Mouse (Mus musculus) megakaryocyte-erythroid progenitor cell, adult 5-6 weeks (primary cell): Measurements from ENCODE around the gene Cflar. TPM values are rescaled to one million over a fixed set of nuclear protein-coding genes. Genes with fewer than 3 reads are reported as not detected.

Source experiments
- ATAC-seq: replicated peaks from 2 replicates; pipeline ENCODE4 v1.8.0; 2016; ENCODE audit warnings: mild to moderate bottlenecking, inconsistent platforms; ENCODE audit not compliant: severe bottlenecking, poor library complexity, low FRiP score, low TSS enrichment
- total RNA-seq, 2 experiments: library from RNA; stranded (forward) in 1 of 2; stranded (reverse) in 1 of 2; fragments of 200-1000, 215-1000 nt in 1 of 2; fragments of >200 nt in 1 of 2; fragmentation: Nextera tagmentation in 1 of 2; gene quantifications; 2 replicates each; pipeline ENCODE4 v1.2.3; 2014 to 2017

The Cflar gene
- total RNA-seq, 2 experiments from 2014 or later = 26.9 to 65.3 TPM

GRCm38 (mm10) chr1:58710711-58711364, 470 bp upstream of the Cflar start:
- peak; percentile 51; the same call in 1 of the 2 replicates for ATAC-seq

- ATAC-seq = peak; percentile 89
Measured at GRCm38 (mm10) chr1:58712076-58713061, 1.1 kb downstream of the Cflar start.

GRCm38 (mm10) chr1:58713081-58713892, 2.0 kb downstream of the Cflar start:
- ATAC-seq = 0 out of 2 replicates have a peak, but pooled peaks have one; percentile 9

GRCm38 (mm10) chr1:58713893-58714231, 2.6 kb downstream of the Cflar start:
- ATAC-seq = no peak

- ATAC-seq = no peak
Measured at GRCm38 (mm10) chr1:58714361-58714760, 3.1 kb downstream of the Cflar start.

GRCm38 (mm10) chr1:58715536-58715935, 4.2 kb downstream of the Cflar start:
- no peak for ATAC-seq

GRCm38 (mm10) chr1:58716162-58716882, 5.0 kb downstream of the Cflar start:
- no peak for ATAC-seq

GRCm38 (mm10) chr1:58716883-58717220, 5.5 kb downstream of the Cflar start:
- ATAC-seq = no peak

- no peak for ATAC-seq
Measured at GRCm38 (mm10) chr1:58717589-58718270, 6.4 kb downstream of the Cflar start.

- ATAC-seq = 0 out of 2 replicates have a peak, but pooled peaks have one; percentile 12
Measured at GRCm38 (mm10) chr1:58719356-58719945, 8.1 kb downstream of the Cflar start.

GRCm38 (mm10) chr1:58720090-58720489, 8.8 kb downstream of the Cflar start:
- no peak for ATAC-seq

GRCm38 (mm10) chr1:58720988-58721387, 9.7 kb downstream of the Cflar start:
- ATAC-seq = no peak

- ATAC-seq = no peak
Measured at GRCm38 (mm10) chr1:58722115-58722938, 11.0 kb downstream of the Cflar start.

- no peak for ATAC-seq
Measured at GRCm38 (mm10) chr1:58723062-58723808, 11.9 kb downstream of the Cflar start.

- no peak for ATAC-seq
Measured at GRCm38 (mm10) chr1:58723809-58724405, 12.6 kb downstream of the Cflar start.

- ATAC-seq = no peak
Measured at GRCm38 (mm10) chr1:58724533-58724932, 13.2 kb downstream of the Cflar start.
